Mouse (Mus musculus): Measurements from ENCODE around the gene Gm9803. TPM values are rescaled to one million over a fixed set of nuclear protein-coding genes. Genes with fewer than 3 reads are reported as not detected.

The Gm9803 gene
- polyA plus RNA-seq, 1 experiment from 2014 or later = 10.8 TPM

DNA sequence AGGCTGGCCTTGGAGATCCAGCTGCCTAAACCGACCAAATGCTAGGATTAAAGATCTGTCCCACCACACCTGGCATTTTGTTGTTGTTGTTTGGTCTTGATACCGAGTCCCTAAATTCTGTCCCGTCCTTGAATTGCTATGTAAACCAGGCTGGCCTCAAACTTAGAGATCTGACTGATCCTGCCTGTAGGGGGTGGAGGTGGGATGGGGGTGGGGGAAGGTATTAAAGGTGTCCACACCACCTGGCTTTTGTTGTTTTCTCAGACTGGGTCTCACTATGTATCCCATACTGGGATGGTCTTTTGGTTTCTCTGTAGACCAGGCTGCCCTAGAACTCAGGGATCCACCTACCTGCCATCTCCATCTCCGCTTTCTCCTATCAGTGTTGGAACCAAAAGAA is 42.7 kb upstream of the Gm9803 start:
- no peaks in the 10 kb centered on the region; the same call in 1 of the 2 replicates for H3K4me1 ChIP-seq (ENCODE audit: control insufficient read depth, insufficient read depth, low read length)
- H3K36me3 ChIP-seq (replicated peaks; ENCODE audit: control insufficient read depth, insufficient read depth, low read depth, low read length) = no peaks in the 10 kb centered on the region
- DNase-seq (ENCODE audit: low spot score) (no peak), ATAC-seq (replicated peaks; ENCODE audit: insufficient number of reproducible peaks, low FRiP score, low TSS enrichment, low read depth) (no peak)
- no peaks in the 10 kb centered on the region for H3K9me3 ChIP-seq (replicated peaks; ENCODE audit: control insufficient read depth, low read length)
- no peaks in the 10 kb centered on the region for H3K27me3 ChIP-seq (ENCODE audit: control insufficient read depth, insufficient read depth, low read length)
- H3K27ac ChIP-seq (replicated peaks; ENCODE audit: low read depth, low read length) = no peak overlapping the region
- H3K4me2 ChIP-seq (ENCODE audit: low read depth, low read length) = no peak overlapping the region
- H3K9ac ChIP-seq (replicated peaks; ENCODE audit: low read length) = no peak overlapping the region
- no peak overlapping the region for H3K4me3 ChIP-seq (ENCODE audit: low read depth, low read length)
- 37% methylated on average over 4 of the region's 4 CpGs for WGBS

GRCm38 (mm10) chr10:43482021-43482420 is 41.9 kb upstream of the Gm9803 start:
- no peaks in the 10 kb centered on the region; the same call in 1 of the 2 replicates for H3K4me1 ChIP-seq (ENCODE audit: control insufficient read depth, insufficient read depth, low read length)
- ATAC-seq (replicated peaks; ENCODE audit: insufficient number of reproducible peaks, low FRiP score, low TSS enrichment, low read depth) = no peak
- no peak overlapping the region for H3K4me2 ChIP-seq (ENCODE audit: low read depth, low read length)
- H3K4me3 ChIP-seq (ENCODE audit: low read depth, low read length) = no peak overlapping the region
- H3K27me3 ChIP-seq (ENCODE audit: control insufficient read depth, insufficient read depth, low read length) = no peaks in the 10 kb centered on the region
- H3K27ac ChIP-seq (replicated peaks; ENCODE audit: low read depth, low read length) = no peak overlapping the region
- no peak for DNase-seq (ENCODE audit: low spot score)
- H3K9ac ChIP-seq (replicated peaks; ENCODE audit: low read length) = no peak overlapping the region
- H3K9me3 ChIP-seq (replicated peaks; ENCODE audit: control insufficient read depth, low read length) = no peaks in the 10 kb centered on the region
- H3K36me3 ChIP-seq (replicated peaks; ENCODE audit: control insufficient read depth, insufficient read depth, low read depth, low read length) = no peaks in the 10 kb centered on the region
- 94% methylated on average over 5 of the region's 5 CpGs for WGBS

DNA sequence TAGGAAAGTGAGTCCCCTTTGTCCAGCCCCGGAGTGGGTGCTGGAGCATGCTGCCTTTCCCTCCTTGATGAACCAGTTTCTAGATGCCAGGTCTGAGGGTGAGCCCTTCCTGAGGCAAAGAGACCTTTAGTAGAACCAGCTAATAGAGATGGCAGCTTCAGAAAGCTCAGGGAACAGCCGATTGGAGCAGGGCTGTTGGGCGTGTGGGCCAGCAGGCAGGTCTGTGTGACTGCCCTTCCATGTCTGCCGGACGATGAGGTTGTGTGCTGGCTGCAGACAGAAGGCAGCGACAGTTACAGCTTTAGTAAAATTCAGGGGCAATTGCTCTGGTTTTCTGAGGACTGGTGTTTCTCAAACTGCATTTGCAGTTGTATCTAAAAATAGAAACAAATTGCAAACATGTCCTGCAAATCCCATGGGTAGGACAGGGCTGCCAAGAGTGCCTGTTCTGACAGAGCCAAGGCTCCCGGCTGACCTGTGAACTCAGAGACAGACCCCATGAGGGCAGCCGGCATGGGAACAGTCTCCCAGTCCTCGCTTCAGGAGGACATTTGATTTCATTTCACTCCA is 40.4 kb upstream of the Gm9803 start:
- Histone ChIP-seq H3K4me2 (ENCODE audit: low read depth, low read length) (no peak overlapping the region), H3K27ac (replicated peaks; ENCODE audit: low read depth, low read length) (0 out of 2 replicates have a peak overlapping the region, but pooled peaks have one; percentile 9), H3K4me3 (ENCODE audit: low read depth, low read length) (no peak overlapping the region), H3K27me3 (ENCODE audit: control insufficient read depth, insufficient read depth, low read length) (no peaks in the 10 kb centered on the region), H3K9ac (replicated peaks; ENCODE audit: low read length) (no peak overlapping the region; the same call in 1 of the 2 replicates), H3K36me3 (replicated peaks; ENCODE audit: control insufficient read depth, insufficient read depth, low read depth, low read length) (no peaks in the 10 kb centered on the region), H3K4me1 (ENCODE audit: control insufficient read depth, insufficient read depth, low read length) (no peaks in the 10 kb centered on the region; the same call in 1 of the 2 replicates), H3K9me3 (replicated peaks; ENCODE audit: control insufficient read depth, low read length) (no peaks in the 10 kb centered on the region)
- WGBS = 28% methylated on average over 9 of the region's 9 CpGs
- DNase-seq (ENCODE audit: low spot score) (peak; percentile 23), ATAC-seq (replicated peaks; ENCODE audit: insufficient number of reproducible peaks, low FRiP score, low TSS enrichment, low read depth) (no peak)

- 81% methylated on average over 6 of the region's 6 CpGs for WGBS
- H3K27me3 ChIP-seq (ENCODE audit: control insufficient read depth, insufficient read depth, low read length) = no peaks in the 10 kb centered on the region
- no peak for ATAC-seq (replicated peaks; ENCODE audit: insufficient number of reproducible peaks, low FRiP score, low TSS enrichment, low read depth)
- H3K9ac ChIP-seq (replicated peaks; ENCODE audit: low read length) = no peak overlapping the region
- H3K4me3 ChIP-seq (ENCODE audit: low read depth, low read length) = no peak overlapping the region
- H3K4me2 ChIP-seq (ENCODE audit: low read depth, low read length) = no peak overlapping the region
- H3K36me3 ChIP-seq (replicated peaks; ENCODE audit: control insufficient read depth, insufficient read depth, low read depth, low read length) = no peaks in the 10 kb centered on the region
- H3K9me3 ChIP-seq (replicated peaks; ENCODE audit: control insufficient read depth, low read length) = no peaks in the 10 kb centered on the region
- DNase-seq (ENCODE audit: low spot score) = no peak
- no peak overlapping the region for H3K27ac ChIP-seq (replicated peaks; ENCODE audit: low read depth, low read length)
- peaks cover 3% of the 10 kb centered on the region for H3K4me1 ChIP-seq (ENCODE audit: control insufficient read depth, insufficient read depth, low read length)
Observed at GRCm38 (mm10) chr10:43485751-43486268, 38.1 kb upstream of the Gm9803 start.

DNA sequence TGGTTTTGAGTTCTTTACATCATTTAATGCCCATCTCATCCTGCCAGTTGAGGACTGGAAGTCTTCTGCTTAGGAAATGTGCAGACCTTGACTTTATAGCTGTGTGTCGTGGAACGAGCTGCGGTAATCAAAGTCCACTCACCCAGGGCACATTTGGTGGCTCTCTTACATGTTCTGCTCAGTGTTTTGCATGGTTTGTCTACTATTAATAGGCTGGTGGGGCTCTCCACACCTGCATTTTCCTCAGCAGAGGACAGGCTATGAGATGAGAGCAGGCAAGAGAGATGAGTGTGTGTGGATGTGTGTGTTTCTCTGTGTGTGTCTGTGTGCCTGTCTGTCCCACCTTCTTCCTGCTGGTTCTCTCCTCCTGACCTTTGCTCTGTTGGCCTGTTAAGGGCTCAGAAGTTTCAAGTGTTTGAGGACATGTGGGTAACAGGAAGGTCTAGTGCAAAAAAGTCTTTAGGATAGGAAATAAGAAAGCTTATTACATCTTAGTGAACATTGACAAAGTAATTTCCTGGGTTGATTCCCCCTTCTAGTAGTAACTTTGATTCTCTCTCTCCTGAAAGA is 36.4 kb upstream of the Gm9803 start:
- 75% methylated on average over 3 of the region's 3 CpGs for WGBS
- Histone ChIP-seq H3K36me3 (replicated peaks; ENCODE audit: control insufficient read depth, insufficient read depth, low read depth, low read length) (no peaks in the 10 kb centered on the region), H3K9ac (replicated peaks; ENCODE audit: low read length) (no peak overlapping the region), H3K4me3 (ENCODE audit: low read depth, low read length) (no peak overlapping the region), H3K27ac (replicated peaks; ENCODE audit: low read depth, low read length) (no peak overlapping the region), H3K4me2 (ENCODE audit: low read depth, low read length) (no peak overlapping the region), H3K4me1 (ENCODE audit: control insufficient read depth, insufficient read depth, low read length) (peaks cover 3% of the 10 kb centered on the region), H3K27me3 (ENCODE audit: control insufficient read depth, insufficient read depth, low read length) (no peaks in the 10 kb centered on the region), H3K9me3 (replicated peaks; ENCODE audit: control insufficient read depth, low read length) (no peaks in the 10 kb centered on the region)
- ATAC-seq (replicated peaks; ENCODE audit: insufficient number of reproducible peaks, low FRiP score, low TSS enrichment, low read depth) (no peak), DNase-seq (ENCODE audit: low spot score) (no peak)

DNA sequence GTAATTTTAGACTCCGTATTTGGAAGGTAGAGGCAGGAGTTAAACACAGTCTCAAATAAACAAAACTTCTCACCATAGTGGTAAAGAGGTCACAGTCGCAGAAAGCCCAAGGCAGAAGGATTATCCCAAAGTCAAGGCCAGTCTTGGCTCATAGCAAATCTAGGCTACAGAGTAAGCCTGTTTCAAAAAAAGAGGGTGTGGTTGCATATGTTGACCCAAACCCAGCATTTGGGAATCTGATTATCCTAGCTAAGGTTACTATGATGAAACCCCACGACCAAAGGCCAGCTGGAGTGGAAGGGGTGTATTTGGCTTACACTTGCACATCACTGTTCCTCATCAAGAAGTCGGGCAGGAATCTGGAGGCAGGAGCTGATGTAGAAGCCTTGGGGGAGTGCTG is 35.6 kb upstream of the Gm9803 start:
- DNase-seq (ENCODE audit: low spot score) (no peak), ATAC-seq (replicated peaks; ENCODE audit: insufficient number of reproducible peaks, low FRiP score, low TSS enrichment, low read depth) (no peak)
- Histone ChIP-seq H3K27me3 (ENCODE audit: control insufficient read depth, insufficient read depth, low read length) (no peaks in the 10 kb centered on the region), H3K4me2 (ENCODE audit: low read depth, low read length) (no peak overlapping the region), H3K9ac (replicated peaks; ENCODE audit: low read length) (no peak overlapping the region), H3K4me1 (ENCODE audit: control insufficient read depth, insufficient read depth, low read length) (peaks cover 3% of the 10 kb centered on the region), H3K36me3 (replicated peaks; ENCODE audit: control insufficient read depth, insufficient read depth, low read depth, low read length) (no peaks in the 10 kb centered on the region), H3K27ac (replicated peaks; ENCODE audit: low read depth, low read length) (no peak overlapping the region), H3K4me3 (ENCODE audit: low read depth, low read length) (no peak overlapping the region), H3K9me3 (replicated peaks; ENCODE audit: control insufficient read depth, low read length) (no peaks in the 10 kb centered on the region)
- WGBS = 70% methylated on average over 4 of the region's 4 CpGs

- Histone ChIP-seq H3K4me3 (ENCODE audit: low read depth, low read length) (no peak overlapping the region), H3K27ac (replicated peaks; ENCODE audit: low read depth, low read length) (no peak overlapping the region), H3K36me3 (replicated peaks; ENCODE audit: control insufficient read depth, insufficient read depth, low read depth, low read length) (no peaks in the 10 kb centered on the region), H3K9ac (replicated peaks; ENCODE audit: low read length) (no peak overlapping the region), H3K4me1 (ENCODE audit: control insufficient read depth, insufficient read depth, low read length) (peaks cover 3% of the 10 kb centered on the region; the same call in 1 of the 2 replicates), H3K4me2 (ENCODE audit: low read depth, low read length) (no peak overlapping the region), H3K9me3 (replicated peaks; ENCODE audit: control insufficient read depth, low read length) (no peaks in the 10 kb centered on the region), H3K27me3 (ENCODE audit: control insufficient read depth, insufficient read depth, low read length) (no peaks in the 10 kb centered on the region)
- ATAC-seq (replicated peaks; ENCODE audit: insufficient number of reproducible peaks, low FRiP score, low TSS enrichment, low read depth) (no peak), DNase-seq (ENCODE audit: low spot score) (no peak)
- 78% methylated on average over 7 of the region's 7 CpGs for WGBS
Observed at GRCm38 (mm10) chr10:43489139-43489538, 34.7 kb upstream of the Gm9803 start.

GRCm38 (mm10) chr10:43489550-43489949 is 34.3 kb upstream of the Gm9803 start:
- DNase-seq (ENCODE audit: low spot score) = no peak
- Histone ChIP-seq H3K9ac (replicated peaks; ENCODE audit: low read length) (no peak overlapping the region), H3K4me1 (ENCODE audit: control insufficient read depth, insufficient read depth, low read length) (peaks cover 3% of the 10 kb centered on the region; the same call in 1 of the 2 replicates), H3K36me3 (replicated peaks; ENCODE audit: control insufficient read depth, insufficient read depth, low read depth, low read length) (no peaks in the 10 kb centered on the region), H3K9me3 (replicated peaks; ENCODE audit: control insufficient read depth, low read length) (no peaks in the 10 kb centered on the region), H3K27me3 (ENCODE audit: control insufficient read depth, insufficient read depth, low read length) (no peaks in the 10 kb centered on the region), H3K4me2 (ENCODE audit: low read depth, low read length) (no peak overlapping the region), H3K27ac (replicated peaks; ENCODE audit: low read depth, low read length) (no peak overlapping the region), H3K4me3 (ENCODE audit: low read depth, low read length) (no peak overlapping the region)
- 25% methylated on average over 6 of the region's 6 CpGs for WGBS
- no peak for ATAC-seq (replicated peaks; ENCODE audit: insufficient number of reproducible peaks, low FRiP score, low TSS enrichment, low read depth)

Data from embryonic facial prominence, embryonic 11.5 days (tissue).